17 mouse cellular contexts compared by ENCODE assay signal in the genomic region with DNA sequence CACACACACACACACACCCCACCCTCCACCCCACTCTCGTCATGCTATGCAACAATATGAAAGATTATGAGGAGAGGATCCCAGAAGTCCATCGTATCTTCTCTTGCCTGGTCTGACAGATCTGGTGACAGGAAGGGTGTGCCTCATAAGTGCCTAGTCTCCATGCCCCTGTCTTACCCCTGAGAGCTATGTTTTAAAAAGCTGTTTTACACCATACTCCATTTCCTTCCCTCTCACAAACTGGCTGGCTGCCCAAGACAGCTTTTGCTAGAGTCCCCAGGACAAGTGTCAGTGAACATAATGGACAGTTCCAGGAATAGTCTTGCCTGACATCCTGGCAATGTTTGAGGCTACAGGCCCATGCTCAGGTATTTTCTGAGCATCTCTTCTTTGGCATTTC.
DNase-seq lines count a peak whose midpoint lies in the region; ATAC-seq and TF ChIP-seq lines count a peak whose summit lies in the region.
"Had no signal": no experiment of that assay in that cellular context is flagged by ENCODE, and none has a peak within 500 bp of the region (broad histone marks: within the 10 kb centered on the region; RNA-seq: fewer than 3 reads in every experiment).

No protein-coding gene starts in this region.

- no peak for TF ChIP-seq CTCF in kidney, postnatal 0 days (IDR thresholded peaks at IDR 0.05; ENCODE audit: low read depth)

- no peak for ATAC-seq in kidney, postnatal 0 days (replicated peaks; ENCODE audit: low FRiP score, low read depth)
- ATAC-seq: hindbrain, postnatal 0 days; midbrain, embryonic 15.5 days; Patski had no signal

- H3K27ac ChIP-seq in kidney, postnatal 0 days, result no peak overlapping the region
- H3K27ac ChIP-seq: embryonic facial prominence, embryonic 12.5 days; forebrain, embryonic 10.5 days; heart, embryonic 13.5 days; hindbrain, postnatal 0 days; layer of hippocampus, adult 2 months; midbrain, embryonic 15.5 days had no signal

- H3K36me3 ChIP-seq in kidney, postnatal 0 days (ENCODE audit: insufficient read depth, low read length), result no peaks in the 10 kb centered on the region
- H3K36me3 ChIP-seq: embryonic facial prominence, embryonic 12.5 days; forebrain, embryonic 10.5 days; heart, embryonic 13.5 days; midbrain, embryonic 15.5 days had no signal

- no peaks in the 10 kb centered on the region for H3K4me1 ChIP-seq in kidney, postnatal 0 days (replicated peaks; ENCODE audit: insufficient read depth, low read length)
- H3K4me1 ChIP-seq: embryonic facial prominence, embryonic 12.5 days had no signal

- no peak overlapping the region for H3K4me3 ChIP-seq in kidney, postnatal 0 days (replicated peaks; ENCODE audit: low read depth, low read length)
- H3K4me3 ChIP-seq: embryonic facial prominence, embryonic 12.5 days; forebrain, embryonic 10.5 days; heart, embryonic 13.5 days; layer of hippocampus, adult 2 months; midbrain, embryonic 15.5 days had no signal

- WGBS in kidney, postnatal 0 days, result 80% methylated on average over 2 of the region's 2 CpGs

- no peak overlapping the region for H3K4me2 ChIP-seq in kidney, postnatal 0 days (ENCODE audit: low read length)
- H3K4me2 ChIP-seq: embryonic facial prominence, embryonic 12.5 days; heart, embryonic 13.5 days; liver, embryonic 11.5 days; midbrain, embryonic 15.5 days had no signal

- H3K27me3 ChIP-seq in kidney, postnatal 0 days (ENCODE audit: insufficient read depth, low read length), result no peaks in the 10 kb centered on the region
- H3K27me3 ChIP-seq: embryonic facial prominence, embryonic 12.5 days; heart, embryonic 13.5 days; midbrain, embryonic 15.5 days; Patski had no signal

- intact Hi-C loops in heart, postnatal 25 days (cut with DNase I), result loop anchor here (10.0 kb wide), 1 partner anchor 166 kb away; no protein-coding TSS in a partner anchor

- H3K9ac ChIP-seq in kidney, postnatal 0 days (ENCODE audit: low read depth, low read length), result no peak overlapping the region
- H3K9ac ChIP-seq: embryonic facial prominence, embryonic 12.5 days; heart, embryonic 13.5 days; midbrain, embryonic 15.5 days had no signal

- DNase-seq in adrenal gland, adult 2 months, result peak; percentile 20
- no peak for DNase-seq in adrenal gland, postnatal 4 days (ENCODE audit: low spot score in 2 of 2)
- DNase-seq in heart, adult 9 months (ENCODE audit: low spot score in 2 of 2), result peak; percentile 31 to 58
- DNase-seq in heart, postnatal 25 days (ENCODE audit: low spot score), result no peak
- DNase-seq in kidney, postnatal 0 days (ENCODE audit: low spot score), result peak; percentile 22
- DNase-seq in lung, postnatal 25 days (ENCODE audit: low spot score), result peak; percentile 26
- DNase-seq in layer of hippocampus, adult 8-10 months (ENCODE audit: low spot score in 2 of 2), result no peak
- DNase-seq in ovary, postnatal 36 days (ENCODE audit: low spot score), result no peak
- DNase-seq: thymus, postnatal 4 days had no signal

- no peaks in the 10 kb centered on the region for H3K9me3 ChIP-seq in kidney, postnatal 0 days (replicated peaks; ENCODE audit: low read length)
- H3K9me3 ChIP-seq: embryonic facial prominence, embryonic 12.5 days; forebrain, embryonic 10.5 days; heart, embryonic 13.5 days; midbrain, embryonic 15.5 days had no signal

Comparison
In these comparisons a context has a peak if more than half of its experiments do, and no peak if none do; other contexts are left out.
1. DNase-seq: peak in adrenal gland, adult 2 months (single experiment), heart, adult 9 months (2 of 2), kidney, postnatal 0 days (single experiment) and lung, postnatal 25 days (single experiment); none in adrenal gland, postnatal 4 days (0 of 2), heart, postnatal 25 days (single experiment), layer of hippocampus, adult 8-10 months (0 of 2) and ovary, postnatal 36 days (single experiment).